Mouse (Mus musculus): ENCODE data around the gene Gjd2.

Gjd2 gene

GRCm38 (mm10) chr2:114012749-114013211 lies 639 bp downstream of the Gjd2 start:
- DNase-seq (ENCODE audit: inconsistent ontology term) = no peak

- DNase-seq (ENCODE audit: inconsistent ontology term) = peak; percentile 50
Observed at GRCm38 (mm10) chr2:114011838-114012237, 1.6 kb downstream of the Gjd2 start.

- DNase-seq (ENCODE audit: inconsistent ontology term) = no peak
Observed at GRCm38 (mm10) chr2:114008321-114008720, 5.1 kb downstream of the Gjd2 start.

GRCm38 (mm10) chr2:113997484-113997883 lies 15.9 kb downstream of the Gjd2 start:
- peak; percentile 26 for DNase-seq (ENCODE audit: inconsistent ontology term)

- no peak for DNase-seq (ENCODE audit: inconsistent ontology term)
Observed at GRCm38 (mm10) chr2:113996930-113997329, 16.5 kb downstream of the Gjd2 start.

GRCm38 (mm10) chr2:113984890-113985289 lies 28.5 kb downstream of the Gjd2 start:
- DNase-seq (ENCODE audit: inconsistent ontology term) = no peak

GRCm38 (mm10) chr2:113980664-113981063 lies 32.8 kb downstream of the Gjd2 start:
- DNase-seq (ENCODE audit: inconsistent ontology term) = peak; percentile 72

- peak; percentile 16 for DNase-seq (ENCODE audit: inconsistent ontology term)
Observed at GRCm38 (mm10) chr2:113978151-113978771, 35.2 kb downstream of the Gjd2 start.

- peak; percentile 26 for DNase-seq (ENCODE audit: inconsistent ontology term)
Observed at GRCm38 (mm10) chr2:113973950-113974349, 39.5 kb downstream of the Gjd2 start.

GRCm38 (mm10) chr2:113966421-113966820 lies 47.0 kb downstream of the Gjd2 start:
- DNase-seq (ENCODE audit: inconsistent ontology term) = peak; percentile 27
